Mouse (Mus musculus): ENCODE results near the gene Srek1.

The Srek1 gene

GRCm38 (mm10) chr13:103711406-103712025 lies 62.9 kb downstream of the Srek1 start:
- DNase-seq: no peak

GRCm38 (mm10) chr13:103710359-103710781 lies 64.0 kb downstream of the Srek1 start:
- DNase-seq: peak in 1 of 2 experiments; percentile 6

- DNase-seq: no peak
These were observed 68.9 kb downstream of the Srek1 start for GRCm38 (mm10) chr13:103705436-103705978.

- no peak for DNase-seq
These were observed 70.6 kb downstream of the Srek1 start for GRCm38 (mm10) chr13:103703833-103704232.

- peak; percentile 32 to 38 for DNase-seq
These were observed 71.0 kb downstream of the Srek1 start for GRCm38 (mm10) chr13:103703386-103703785.

- no peak for DNase-seq
These were observed 72.1 kb downstream of the Srek1 start for GRCm38 (mm10) chr13:103702266-103702665.

- DNase-seq: no peak
These were observed 73.7 kb downstream of the Srek1 start for GRCm38 (mm10) chr13:103700752-103701151.

- DNase-seq: no peak
These were observed 76.4 kb downstream of the Srek1 start for GRCm38 (mm10) chr13:103697993-103698392.

GRCm38 (mm10) chr13:103696164-103696563 lies 78.2 kb downstream of the Srek1 start:
- peak in 1 of 2 experiments; percentile 8 for DNase-seq

- DNase-seq: no peak
These were observed 79.0 kb downstream of the Srek1 start for GRCm38 (mm10) chr13:103695456-103695855.
